Mouse (Mus musculus) lung, postnatal 0 days (tissue): ENCODE results near the gene Dph5. TPM values are rescaled to one million over a fixed set of nuclear protein-coding genes. Genes with fewer than 3 reads are reported as not detected.

Experiments
- ATAC-seq: fragments of 200-750 bp; cut with Nextera tagmentation; 2 replicates; pipeline ENCODE4 v1.8.0; 2017; ENCODE audit warnings: moderate library complexity
- DNase-seq: peaks from one replicate; pipeline ENCODE4 v3.0.0-alpha.2; 2016; ENCODE audit warnings: low spot score
- H3K27ac ChIP-seq: fragments of 300-500 bp; sonication (generic); 2 replicates; pipeline ENCODE4 v1.5.1; 2014; ENCODE audit warnings: antibody characterized with exemption, mild to moderate bottlenecking, low read length, mixed read lengths
- H3K27me3 ChIP-seq: fragments of 300-500 bp; sonication (generic); replicated peaks from 2 replicates; pipeline ENCODE4 v1.6.1; 2014; ENCODE audit warnings: low read length, mixed read lengths; ENCODE audit not compliant: insufficient read depth
- H3K36me3 ChIP-seq: fragments of 300-500 bp; sonication (generic); 2 replicates; pipeline ENCODE4 v1.6.1; 2014; ENCODE audit warnings: low read length, mixed read lengths; ENCODE audit not compliant: insufficient read depth
- H3K4me1 ChIP-seq: fragments of 300-500 bp; sonication (generic); 2 replicates; pipeline ENCODE4 v1.6.1; 2014; ENCODE audit warnings: antibody characterized with exemption, low read depth, low read length, mixed read lengths; ENCODE audit not compliant: insufficient read depth
- H3K4me2 ChIP-seq: fragments of 300-500 bp; sonication (generic); replicated peaks from 2 replicates; pipeline ENCODE4 v1.6.1; 2014; ENCODE audit warnings: low read depth, mild to moderate bottlenecking, low read length, moderate library complexity, mixed read lengths
- H3K4me3 ChIP-seq: fragments of 300-500 bp; sonication (generic); 2 replicates; pipeline ENCODE4 v1.5.1; 2014; ENCODE audit warnings: low read depth, low read length
- H3K9ac ChIP-seq: fragments of 300-500 bp; sonication (generic); replicated peaks from 2 replicates; pipeline ENCODE4 v1.6.1; 2014; ENCODE audit warnings: low read depth, mild to moderate bottlenecking
- H3K9me3 ChIP-seq: fragments of 300-500 bp; sonication (generic); 2 replicates; pipeline ENCODE4 v1.6.1; 2016; ENCODE audit warnings: low read length, mixed read lengths
- CTCF ChIP-seq: IDR thresholded peaks from 2 replicates; pipeline ENCODE4 v1.5.1; 2016; ENCODE audit warnings: antibody characterized with exemption, mild to moderate bottlenecking
- EP300 ChIP-seq: IDR thresholded peaks from 2 replicates; pipeline ENCODE4 v1.6.1; 2016; ENCODE audit warnings: antibody characterized with exemption, mild to moderate bottlenecking, control low read depth
- WGBS: fragments of 180-500 bp; shearing (Covaris S2); extraction: QIAGEN DNeasy Blood & Tissue Kit; methylation state at CpG from one replicate; pipeline ENCODE4 v1.1.7; 2014; 5-methylcytosine and 5-hydroxymethylcytosine counted together
- polyA plus RNA-seq: library from polyadenylated mRNA; unstranded; fragments of >200 nt; fragmentation: Nextera tagmentation; extraction: Ambion mirVana; gene quantifications from 2 replicates; pipeline ENCODE4 v1.2.1, GENCODE M21; 2015

Gene Dph5
- polyA plus RNA-seq, 1 experiment from 2014 or later = 12.6 TPM

GRCm38 (mm10) chr3:115949220-115949920 is 61.7 kb downstream of the Dph5 start:
- Histone ChIP-seq H3K9me3 (no peaks in the 10 kb centered on the region), H3K36me3 (peaks cover 28% of the 10 kb centered on the region), H3K27me3 (no peaks in the 10 kb centered on the region), H3K9ac (no peak overlapping the region), H3K4me3 (no peak overlapping the region), H3K4me2 (no peak overlapping the region), H3K27ac (no peak overlapping the region), H3K4me1 (no peaks in the 10 kb centered on the region)
- DNase-seq (no peak), ATAC-seq (no peak)
- 76% methylated on average over 3 of the region's 3 CpGs for WGBS
- TF ChIP-seq CTCF (no peak), EP300 (no peak)

GRCm38 (mm10) chr3:115949921-115950877 is 62.6 kb downstream of the Dph5 start:
- Histone ChIP-seq H3K4me2 (no peak overlapping the region), H3K9ac (no peak overlapping the region), H3K27me3 (no peaks in the 10 kb centered on the region), H3K27ac (no peak overlapping the region), H3K4me3 (no peak overlapping the region), H3K9me3 (no peaks in the 10 kb centered on the region), H3K36me3 (peaks cover 28% of the 10 kb centered on the region), H3K4me1 (no peaks in the 10 kb centered on the region)
- TF ChIP-seq CTCF (no peak), EP300 (no peak)
- ATAC-seq (no peak), DNase-seq (no peak)
- 81% methylated on average over 6 of the region's 6 CpGs for WGBS

- ATAC-seq (peak; percentile 66), DNase-seq (peak; percentile 32)
- WGBS = 64% methylated on average over 3 of the region's 3 CpGs
- peaks cover 30% of the 10 kb centered on the region; the same call in 1 of the 2 replicates for H3K36me3 ChIP-seq
- H3K9me3 ChIP-seq = no peaks in the 10 kb centered on the region
- H3K27me3 ChIP-seq = no peaks in the 10 kb centered on the region
- no peak overlapping the region for H3K4me2 ChIP-seq
- no peaks in the 10 kb centered on the region for H3K4me1 ChIP-seq
- no peak overlapping the region for H3K9ac ChIP-seq
- H3K4me3 ChIP-seq = no peak overlapping the region
- TF ChIP-seq EP300 = no peak
- TF ChIP-seq CTCF = no peak
- H3K27ac ChIP-seq = no peak overlapping the region
Measured at GRCm38 (mm10) chr3:115951221-115951620, 63.6 kb downstream of the Dph5 start.

- H3K4me1 ChIP-seq = no peaks in the 10 kb centered on the region
Measured at GRCm38 (mm10) chr3:115952356-115952755, 64.7 kb downstream of the Dph5 start.

GRCm38 (mm10) chr3:115953088-115953487 is 65.5 kb downstream of the Dph5 start:
- TF ChIP-seq CTCF (no peak), EP300 (no peak)
- Histone ChIP-seq H3K4me1 (no peaks in the 10 kb centered on the region), H3K4me3 (no peak overlapping the region), H3K9ac (no peak overlapping the region), H3K9me3 (no peaks in the 10 kb centered on the region), H3K4me2 (no peak overlapping the region), H3K27me3 (no peaks in the 10 kb centered on the region), H3K36me3 (peaks cover 23% of the 10 kb centered on the region; the same call in 1 of the 2 replicates), H3K27ac (no peak overlapping the region)
- no peak for ATAC-seq
- DNase-seq = no peak
- WGBS = 78% methylated on average over 3 of the region's 3 CpGs

More at GRCm38 (mm10) chr3:115952356-115952755, 64.7 kb downstream of the Dph5 start:
- no peak overlapping the region for H3K9ac ChIP-seq
- H3K36me3 ChIP-seq = peaks cover 27% of the 10 kb centered on the region; the same call in 1 of the 2 replicates
- H3K4me2 ChIP-seq = no peak overlapping the region
- WGBS = 80% methylated on average over 4 of the region's 4 CpGs
- H3K9me3 ChIP-seq = no peaks in the 10 kb centered on the region
- ATAC-seq (no peak), DNase-seq (no peak)
- no peak for TF ChIP-seq CTCF
- TF ChIP-seq EP300 = no peak
- no peak overlapping the region for H3K4me3 ChIP-seq
- no peak overlapping the region for H3K27ac ChIP-seq
- H3K27me3 ChIP-seq = no peaks in the 10 kb centered on the region

- Histone ChIP-seq H3K4me2 (no peak overlapping the region), H3K4me3 (no peak overlapping the region), H3K27ac (no peak overlapping the region), H3K9me3 (no peaks in the 10 kb centered on the region), H3K4me1 (no peaks in the 10 kb centered on the region), H3K9ac (no peak overlapping the region), H3K36me3 (peaks cover 30% of the 10 kb centered on the region; the same call in 1 of the 2 replicates), H3K27me3 (no peaks in the 10 kb centered on the region)
- DNase-seq (no peak), ATAC-seq (no peak)
- TF ChIP-seq CTCF (no peak), EP300 (no peak)
- 96% methylated on average over 7 of the region's 7 CpGs for WGBS
Measured at GRCm38 (mm10) chr3:115957223-115957622, 69.6 kb downstream of the Dph5 start.
